Mouse (Mus musculus): Measurements from ENCODE around the gene Triap1.

- TF ChIP-seq JUND (conservative IDR thresholded peaks at IDR 0.05; ENCODE audit: low read depth, low read length), result no peak
- TF ChIP-seq MXI1 (IDR thresholded peaks at IDR 0.05; ENCODE audit: low read depth, low read length), result no peak
- no peak for TF ChIP-seq CHD2 (IDR thresholded peaks at IDR 0.05; ENCODE audit: low read length)
- TF ChIP-seq UBTF (IDR thresholded peaks at IDR 0.05; ENCODE audit: low read depth, low read length), result no peak
- no peak for TF ChIP-seq POLR2A (IDR thresholded peaks at IDR 0.05; ENCODE audit: low read depth, low read length)
- no peak for TF ChIP-seq MAFK (IDR thresholded peaks at IDR 0.05; ENCODE audit: insufficient replicate concordance, low read length)
- TF ChIP-seq SMC3 (IDR thresholded peaks at IDR 0.05; ENCODE audit: low read depth, low read length), result no peak
- TF ChIP-seq USF2 (conservative IDR thresholded peaks at IDR 0.05; ENCODE audit: low read depth, low read length), result no peak
- no peak for TF ChIP-seq MAZ (IDR thresholded peaks at IDR 0.05; ENCODE audit: low read depth, low read length)
These were observed 14.0 kb downstream of the Triap1 start for GRCm38 (mm10) chr5:115355070-115355469.

Measured in CH12.LX (cell line).